Mouse (Mus musculus) neural tube, embryonic 14.5 days (tissue): Measurements from ENCODE around the gene Gm12394. TPM values are rescaled to one million over a fixed set of nuclear protein-coding genes. Genes with fewer than 3 reads are reported as not detected.
"Not testable (repeated sequence)": the region's sequence is repeated elsewhere in the genome, so short reads cannot be mapped to it uniquely, and the experiment has no call there.

Experiments used
- ATAC-seq: fragments of 200-750 bp; cut with Nextera tagmentation; 2 replicates; pipeline ENCODE4 v1.8.0; 2017; ENCODE audit warnings: low read depth, mild to moderate bottlenecking, moderate TSS enrichment, moderate library complexity
- H3K27ac ChIP-seq: fragments of 300-500 bp; sonication (generic); 2 replicates; pipeline ENCODE4 v1.5.1; 2014; ENCODE audit warnings: low read depth, mild to moderate bottlenecking, control low read depth, low read length, moderate library complexity, mixed read lengths
- H3K27me3 ChIP-seq: fragments of 300-500 bp; sonication (generic); 2 replicates; pipeline ENCODE4 v1.6.1; 2014; ENCODE audit warnings: low read length; ENCODE audit not compliant: control insufficient read depth, insufficient read depth
- H3K36me3 ChIP-seq: fragments of 300-500 bp; sonication (generic); 2 replicates; pipeline ENCODE4 v1.6.1; 2014; ENCODE audit warnings: low read length, mixed read lengths; ENCODE audit not compliant: control insufficient read depth, insufficient read depth
- H3K4me1 ChIP-seq: fragments of 300-500 bp; sonication (generic); 2 replicates; pipeline ENCODE4 v1.6.1; 2014; ENCODE audit warnings: low read length; ENCODE audit not compliant: control insufficient read depth, insufficient read depth
- H3K4me2 ChIP-seq: fragments of 300-500 bp; sonication (generic); 2 replicates; pipeline ENCODE4 v1.6.1; 2014; ENCODE audit warnings: mild to moderate bottlenecking, low read depth, low read length, control low read depth
- H3K4me3 ChIP-seq: fragments of 300-500 bp; sonication (generic); 2 replicates; pipeline ENCODE4 v1.5.1; 2014; ENCODE audit warnings: low read depth, low read length, control low read depth, mixed read lengths
- H3K9ac ChIP-seq: fragments of 300-500 bp; sonication (generic); replicated peaks from 2 replicates; pipeline ENCODE4 v1.6.1; 2014; ENCODE audit warnings: low read depth, mild to moderate bottlenecking, control low read depth, low read length, mixed read lengths
- H3K9me3 ChIP-seq: fragments of 300-500 bp; sonication (generic); 2 replicates; pipeline ENCODE4 v1.6.1; 2016; ENCODE audit warnings: low read length; ENCODE audit not compliant: control insufficient read depth
- WGBS: fragments of 180-500 bp; shearing (Covaris S2); extraction: QIAGEN DNeasy Blood & Tissue Kit; methylation state at CpG from one replicate; pipeline ENCODE4 v1.1.7; 2014; 5-methylcytosine and 5-hydroxymethylcytosine counted together
- polyA plus RNA-seq: library from polyadenylated mRNA; unstranded; fragments of >200 nt; fragmentation: Nextera tagmentation; extraction: Ambion mirVana; gene quantifications from 2 replicates; pipeline ENCODE4 v1.2.1, GENCODE M21; 2014

Gene Gm12394
- polyA plus RNA-seq, 1 experiment from 2014 or later, result 0.79 TPM

DNA sequence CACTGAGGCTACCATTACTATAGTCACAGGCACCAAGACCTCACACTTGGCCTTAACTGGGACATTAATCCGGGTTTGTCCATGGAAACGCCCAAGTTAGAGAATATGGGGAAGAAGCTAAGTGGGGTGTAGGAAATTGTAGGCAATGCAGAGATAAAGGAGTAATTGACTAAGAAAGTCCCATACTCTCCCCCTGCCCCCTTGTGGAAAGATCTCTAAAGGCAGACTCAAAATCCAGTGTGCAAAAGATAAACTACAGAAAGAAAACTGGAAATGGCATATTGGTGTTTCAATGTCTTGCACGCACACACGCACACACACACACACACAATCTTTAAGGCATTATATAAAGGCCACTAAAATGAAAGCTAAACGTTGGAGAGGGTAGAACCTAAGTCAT, 14.2 kb upstream of the Gm12394 start:
- H3K27ac ChIP-seq, result no peak overlapping the region
- no peaks in the 10 kb centered on the region for H3K36me3 ChIP-seq
- H3K27me3 ChIP-seq, result no peaks in the 10 kb centered on the region
- no peak overlapping the region for H3K9ac ChIP-seq
- H3K4me1 ChIP-seq, result no peaks in the 10 kb centered on the region
- no peak for ATAC-seq
- no peak overlapping the region for H3K4me2 ChIP-seq
- no peaks in the 10 kb centered on the region for H3K9me3 ChIP-seq
- 85% methylated on average over 5 of the region's 5 CpGs for WGBS
- no peak overlapping the region for H3K4me3 ChIP-seq

DNA sequence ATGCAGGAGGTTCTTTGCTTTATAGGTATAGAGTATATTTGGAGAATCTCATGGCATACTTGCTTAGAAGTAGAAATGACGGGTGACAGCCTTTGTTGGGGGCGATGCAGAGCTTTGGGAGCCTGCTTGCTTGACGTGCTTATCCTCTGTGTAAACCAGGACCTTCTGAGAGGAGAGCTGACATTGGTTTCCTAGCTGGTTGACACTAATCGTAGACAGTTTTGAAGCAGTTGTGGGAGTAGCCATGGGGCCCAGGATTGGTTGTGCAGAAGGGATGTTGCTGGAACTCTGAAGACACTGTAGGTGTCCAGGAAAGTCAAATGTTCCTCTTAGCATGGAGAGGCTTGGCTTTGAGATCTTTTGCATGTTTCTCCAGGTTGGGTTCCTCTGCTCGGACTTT, 11.6 kb upstream of the Gm12394 start:
- Histone ChIP-seq H3K9me3 (no peaks in the 10 kb centered on the region), H3K36me3 (no peaks in the 10 kb centered on the region), H3K4me3 (no peak overlapping the region), H3K27ac (no peak overlapping the region), H3K27me3 (no peaks in the 10 kb centered on the region), H3K4me2 (no peak overlapping the region), H3K4me1 (no peaks in the 10 kb centered on the region), H3K9ac (no peak overlapping the region)
- ATAC-seq, result no peak
- WGBS, result 93% methylated on average over 5 of the region's 5 CpGs

GRCm38 (mm10) chr4:42867390-42867789, 10.8 kb upstream of the Gm12394 start:
- Histone ChIP-seq H3K9me3 (no peaks in the 10 kb centered on the region), H3K27me3 (no peaks in the 10 kb centered on the region), H3K9ac (no peak overlapping the region), H3K4me1 (no peaks in the 10 kb centered on the region), H3K36me3 (no peaks in the 10 kb centered on the region), H3K4me2 (no peak overlapping the region), H3K27ac (no peak overlapping the region), H3K4me3 (no peak overlapping the region)
- no peak for ATAC-seq
- 79% methylated on average over 3 of the region's 3 CpGs for WGBS

- H3K9me3 ChIP-seq, H3K4me1 ChIP-seq, ATAC-seq, H3K27me3 ChIP-seq, H3K27ac ChIP-seq, H3K4me3 ChIP-seq, H3K9ac ChIP-seq, H3K36me3 ChIP-seq, H3K4me2 ChIP-seq: not testable (repeated sequence)
- WGBS, result 95% methylated on average over 4 of the region's 5 CpGs
Observed at GRCm38 (mm10) chr4:42863487-42863886, 6.9 kb upstream of the Gm12394 start.

GRCm38 (mm10) chr4:42860483-42860882, 3.9 kb upstream of the Gm12394 start:
- not testable (repeated sequence) for H3K9ac ChIP-seq, H3K4me2 ChIP-seq, H3K27me3 ChIP-seq, H3K4me3 ChIP-seq, H3K4me1 ChIP-seq, H3K9me3 ChIP-seq, ATAC-seq, H3K27ac ChIP-seq, H3K36me3 ChIP-seq
- 84% methylated on average over 9 of the region's 9 CpGs for WGBS

GRCm38 (mm10) chr4:42853788-42854187, 2.8 kb downstream of the Gm12394 start, which contains the start of gene Fam205a1:
Gene Fam205a1, minus strand, starts transcription at chr4:42853888.
- not testable (repeated sequence) for H3K27ac ChIP-seq, H3K27me3 ChIP-seq, ATAC-seq, H3K9me3 ChIP-seq, H3K4me3 ChIP-seq, H3K4me2 ChIP-seq, H3K36me3 ChIP-seq, H3K9ac ChIP-seq, H3K4me1 ChIP-seq
- WGBS, result no CpG with 5 or more reads among the region's 1 CpGs

GRCm38 (mm10) chr4:42773893-42774292, 82.7 kb downstream of the Gm12394 start, which contains the start of gene Ccl21a:
Gene Ccl21a, minus strand, starts transcription at chr4:42773993.
- not testable (repeated sequence) for H3K27me3 ChIP-seq, H3K27ac ChIP-seq, H3K4me2 ChIP-seq, H3K4me3 ChIP-seq, H3K36me3 ChIP-seq, H3K9ac ChIP-seq, H3K9me3 ChIP-seq, H3K4me1 ChIP-seq, ATAC-seq
- WGBS, result no CpG with 5 or more reads among the region's 5 CpGs

- not testable (repeated sequence) for H3K9me3 ChIP-seq, H3K4me2 ChIP-seq, H3K9ac ChIP-seq, H3K4me3 ChIP-seq, ATAC-seq, H3K27me3 ChIP-seq, H3K27ac ChIP-seq, H3K4me1 ChIP-seq, H3K36me3 ChIP-seq
- no CpG with 5 or more reads among the region's 6 CpGs for WGBS
Observed at GRCm38 (mm10) chr4:42756477-42756876, 100.1 kb downstream of the Gm12394 start, which contains the start of gene Ccl19. Gene Ccl19, minus strand, starts transcription at chr4:42756577.

DNA sequence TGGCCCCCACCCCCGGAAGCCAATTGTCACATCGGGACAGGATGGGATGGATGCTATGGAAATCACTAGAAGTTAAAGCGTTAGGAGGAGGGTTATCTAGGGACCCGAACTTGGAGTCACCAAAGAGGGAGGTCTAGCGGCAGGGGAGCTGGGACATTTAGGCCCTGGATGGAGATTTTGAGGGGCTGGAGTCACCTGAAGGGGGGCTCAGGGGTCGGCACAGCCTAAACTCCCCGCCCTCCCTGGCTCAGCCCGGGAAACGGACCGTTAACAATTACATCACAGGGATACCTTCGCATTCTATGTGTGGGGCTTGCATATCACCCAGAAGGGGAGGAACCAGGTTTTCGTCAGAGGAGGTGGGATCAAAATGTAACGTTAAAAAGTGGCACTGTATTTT, 121.3 kb downstream of the Gm12394 start, which contains the start of gene 4930578G10Rik:
TSS of gene 4930578G10Rik (plus strand) at position 301 of the 400 bp plus-strand sequence.
- H3K27me3 ChIP-seq, H3K9me3 ChIP-seq, H3K9ac ChIP-seq, H3K4me1 ChIP-seq, H3K27ac ChIP-seq, ATAC-seq, H3K4me3 ChIP-seq, H3K4me2 ChIP-seq, H3K36me3 ChIP-seq: not testable (repeated sequence)
- no CpG with 5 or more reads among the region's 13 CpGs for WGBS
